Mouse (Mus musculus): ENCODE data around the gene Olfr978. TPM values are rescaled to one million over a fixed set of nuclear protein-coding genes. Genes with fewer than 3 reads are reported as not detected.
"Not testable (repeated sequence)": the region's sequence is repeated elsewhere in the genome, so short reads cannot be mapped to it uniquely, and the experiment has no call there.

Olfr978 gene
- total RNA-seq (2014; rRNA removed) (not detected in 2 replicates), polyA plus RNA-seq (2015; fragmentation: Nextera tagmentation; extraction: Ambion mirVana) (not detected in 2 replicates)

GRCm38 (mm10) chr9:39991813-39992212 lies at the start of gene Olfr978:
Gene Olfr978 (plus strand): TSS chr9:39992113.
- H3K9me3 ChIP-seq (ENCODE audit: low read length) = no peaks in the 10 kb centered on the region
- DNase-seq = no peak
- H3K27me3 ChIP-seq (ENCODE audit: insufficient read depth, low read length) = no peaks in the 10 kb centered on the region
- H3K9ac ChIP-seq = no peak within 1 kb of the TSS
- TF ChIP-seq CTCF (IDR thresholded peaks at IDR 0.05; ENCODE audit: low read depth) = no peak
- H3K27ac ChIP-seq (ENCODE audit: low read depth, low read length) = no peak within 1 kb of the TSS
- H3K4me2 ChIP-seq (ENCODE audit: low read depth) = no peak within 1 kb of the TSS
- ATAC-seq = no peak
- no peaks in the 10 kb centered on the region for H3K36me3 ChIP-seq (ENCODE audit: insufficient read depth)
- no peak within 1 kb of the TSS for H3K4me3 ChIP-seq (ENCODE audit: low read depth, low read length)
- H3K4me1 ChIP-seq (ENCODE audit: insufficient read depth) = no peaks in the 10 kb centered on the region
- 90% methylated on average over 2 of the region's 2 CpGs for WGBS

GRCm38 (mm10) chr9:39951946-39952345 lies 40.0 kb upstream of the Olfr978 start, which contains the start of gene Olfr975:
Gene Olfr975 (minus strand): TSS chr9:39952046.
- H3K9ac ChIP-seq = no peak within 1 kb of the TSS
- H3K27me3 ChIP-seq (ENCODE audit: insufficient read depth, low read length) = no peaks in the 10 kb centered on the region
- no peaks in the 10 kb centered on the region for H3K4me1 ChIP-seq (ENCODE audit: insufficient read depth)
- H3K36me3 ChIP-seq (ENCODE audit: insufficient read depth) = no peaks in the 10 kb centered on the region
- H3K9me3 ChIP-seq (ENCODE audit: low read length) = no peaks in the 10 kb centered on the region
- H3K4me2 ChIP-seq (ENCODE audit: low read depth) = no peak within 1 kb of the TSS
- H3K4me3 ChIP-seq (ENCODE audit: low read depth, low read length) = no peak within 1 kb of the TSS
- no peak for DNase-seq
- TF ChIP-seq CTCF (IDR thresholded peaks at IDR 0.05; ENCODE audit: low read depth) = no peak
- no peak within 1 kb of the TSS for H3K27ac ChIP-seq (ENCODE audit: low read depth, low read length)
- ATAC-seq = no peak
- 73% methylated on average over 1 of the region's 1 CpGs for WGBS

- ATAC-seq; DNase-seq; H3K27ac ChIP-seq (ENCODE audit: low read depth, low read length); H3K9ac ChIP-seq; H3K9me3 ChIP-seq (ENCODE audit: low read length); H3K4me2 ChIP-seq (ENCODE audit: low read depth); H3K36me3 ChIP-seq (ENCODE audit: insufficient read depth); H3K4me3 ChIP-seq (ENCODE audit: low read depth, low read length); H3K4me1 ChIP-seq (ENCODE audit: insufficient read depth); H3K27me3 ChIP-seq (ENCODE audit: insufficient read depth, low read length): not testable (repeated sequence)
- 88% methylated on average over 7 of the region's 9 CpGs for WGBS
Measured at GRCm38 (mm10) chr9:39961033-39961432, 30.9 kb upstream of the Olfr978 start, which contains the start of gene Olfr976. Gene Olfr976 (minus strand): TSS chr9:39961133.

DNA sequence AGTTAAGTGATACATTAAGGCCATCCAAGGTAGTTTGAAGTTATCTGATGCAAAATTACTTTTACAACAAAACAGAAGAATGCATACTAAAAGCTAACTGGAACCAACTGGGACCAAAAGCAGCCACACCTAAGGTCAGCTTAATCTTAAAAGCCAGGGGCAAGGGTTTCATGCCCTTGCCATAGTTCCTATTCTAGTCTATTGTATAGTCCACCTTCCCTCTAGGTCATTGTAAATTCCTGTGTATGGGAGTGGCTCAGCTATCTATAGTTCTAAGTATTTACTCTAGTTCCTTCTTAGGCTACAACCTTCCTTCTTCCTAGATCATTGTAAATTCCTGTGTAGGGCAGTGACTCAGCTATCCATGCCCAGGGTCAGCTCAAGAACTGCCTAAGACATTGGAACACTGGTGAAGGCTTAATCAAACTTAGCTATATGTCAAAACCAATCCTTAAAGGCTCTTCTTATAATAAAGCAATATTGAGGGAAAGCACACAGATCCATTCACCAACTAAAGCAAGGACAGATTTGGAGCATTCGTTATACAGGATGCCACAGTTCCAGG lies 15.2 kb upstream of the Olfr978 start:
- not testable (repeated sequence) for H3K36me3 ChIP-seq (ENCODE audit: insufficient read depth); ATAC-seq; H3K9ac ChIP-seq; DNase-seq; H3K4me3 ChIP-seq (ENCODE audit: low read depth, low read length); H3K27ac ChIP-seq (ENCODE audit: low read depth, low read length); H3K27me3 ChIP-seq (ENCODE audit: insufficient read depth, low read length); H3K4me1 ChIP-seq (ENCODE audit: insufficient read depth); H3K9me3 ChIP-seq (ENCODE audit: low read length); H3K4me2 ChIP-seq (ENCODE audit: low read depth)
- WGBS = 75% methylated on average over 1 of the region's 1 CpGs

- no peak within 1 kb of the TSS for H3K9ac ChIP-seq
- TF ChIP-seq CTCF (IDR thresholded peaks at IDR 0.05; ENCODE audit: low read depth) = no peak
- WGBS = 100% methylated on average over 1 of the region's 1 CpGs
- H3K4me1 ChIP-seq (ENCODE audit: insufficient read depth) = no peaks in the 10 kb centered on the region
- no peak for ATAC-seq
- no peak within 1 kb of the TSS for H3K4me3 ChIP-seq (ENCODE audit: low read depth, low read length)
- DNase-seq = no peak
- H3K9me3 ChIP-seq (ENCODE audit: low read length) = no peaks in the 10 kb centered on the region
- H3K36me3 ChIP-seq (ENCODE audit: insufficient read depth) = no peaks in the 10 kb centered on the region
- no peak within 1 kb of the TSS for H3K27ac ChIP-seq (ENCODE audit: low read depth, low read length)
- H3K27me3 ChIP-seq (ENCODE audit: insufficient read depth, low read length) = no peaks in the 10 kb centered on the region
- no peak within 1 kb of the TSS for H3K4me2 ChIP-seq (ENCODE audit: low read depth)
Measured at GRCm38 (mm10) chr9:40003365-40003764, 11.5 kb downstream of the Olfr978 start, which contains the start of gene Olfr979. Gene Olfr979 (minus strand): TSS chr9:40003465.

DNA sequence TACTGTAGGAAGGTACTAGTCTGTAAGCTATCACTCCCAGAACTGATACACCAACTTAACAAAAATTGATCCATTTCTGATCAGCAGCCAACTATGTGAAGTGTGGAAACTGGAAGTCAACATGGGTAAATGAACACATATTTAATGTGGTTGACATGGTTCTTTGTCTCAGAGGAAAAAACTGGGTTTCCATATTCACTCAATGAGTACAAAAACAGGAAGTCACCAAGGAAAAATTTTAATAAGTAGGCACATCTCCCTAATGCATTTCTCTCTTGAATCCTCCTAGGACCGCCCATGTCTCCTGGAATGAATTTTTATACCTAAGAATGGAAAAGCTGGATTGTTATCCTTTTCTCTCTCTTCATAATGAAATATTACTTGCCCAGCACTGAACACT lies 17.6 kb downstream of the Olfr978 start, which contains the start of gene Olfr980:
Olfr980 (minus strand) TSS at position 101 of the 400 bp plus-strand sequence.
- Histone ChIP-seq H3K9me3 (ENCODE audit: low read length) (no peaks in the 10 kb centered on the region), H3K27me3 (ENCODE audit: insufficient read depth, low read length) (no peaks in the 10 kb centered on the region), H3K9ac (no peak within 1 kb of the TSS), H3K27ac (ENCODE audit: low read depth, low read length) (no peak within 1 kb of the TSS), H3K36me3 (ENCODE audit: insufficient read depth) (no peaks in the 10 kb centered on the region), H3K4me2 (ENCODE audit: low read depth) (no peak within 1 kb of the TSS), H3K4me1 (ENCODE audit: insufficient read depth) (no peaks in the 10 kb centered on the region), H3K4me3 (ENCODE audit: low read depth, low read length) (no peak within 1 kb of the TSS)
- ATAC-seq (no peak), DNase-seq (no peak)
- whole genome bisulfite sequencing = 80% methylated on average over 1 of the region's 1 CpGs
- no peak for TF ChIP-seq CTCF (IDR thresholded peaks at IDR 0.05; ENCODE audit: low read depth)

DNA sequence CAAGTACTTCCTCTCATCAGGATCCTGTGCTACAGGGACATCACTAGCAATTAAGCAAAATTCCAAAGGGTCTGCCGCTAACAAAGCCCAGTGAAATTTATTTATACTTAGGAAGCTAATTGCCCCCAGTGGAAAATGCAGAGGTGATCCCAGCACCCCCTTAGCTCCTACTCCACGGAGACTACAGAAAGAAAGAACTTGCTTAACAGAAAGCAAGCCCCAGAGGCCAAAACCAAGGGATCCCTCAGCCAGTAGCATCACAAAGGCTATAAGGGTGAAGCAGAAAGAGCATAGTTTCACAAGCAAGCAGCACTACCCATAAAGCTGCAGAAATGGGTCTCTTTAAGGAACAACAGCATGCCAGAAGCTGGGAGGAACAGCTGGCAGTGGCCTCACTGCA lies 29.3 kb downstream of the Olfr978 start, which contains the start of gene Olfr981:
Olfr981 (plus strand) TSS at position 301 of the 400 bp plus-strand sequence.
- ATAC-seq = no peak
- 45% methylated on average over 2 of the region's 2 CpGs for WGBS

More for the DNA sequence above, 29.3 kb downstream of the Olfr978 start, which contains the start of gene Olfr981:
- Histone ChIP-seq H3K27ac (ENCODE audit: low read depth, low read length) (no peak within 1 kb of the TSS), H3K4me3 (ENCODE audit: low read depth, low read length) (no peak within 1 kb of the TSS), H3K9me3 (ENCODE audit: low read length) (no peaks in the 10 kb centered on the region), H3K27me3 (ENCODE audit: insufficient read depth, low read length) (no peaks in the 10 kb centered on the region), H3K4me2 (ENCODE audit: low read depth) (no peak within 1 kb of the TSS), H3K36me3 (ENCODE audit: insufficient read depth) (no peaks in the 10 kb centered on the region), H3K9ac (no peak within 1 kb of the TSS), H3K4me1 (ENCODE audit: insufficient read depth) (no peaks in the 10 kb centered on the region)
- no peak for TF ChIP-seq CTCF (IDR thresholded peaks at IDR 0.05; ENCODE audit: low read depth)
- no peak for DNase-seq

Other genes starting within 250 kb of the Olfr978 start
- gene Olfr967, start 245.9 kb upstream of the Olfr978 start, total RNA-seq (2014; rRNA removed) = not detected in 2 replicates
- gene Olfr967, start 245.9 kb upstream of the Olfr978 start, polyA plus RNA-seq (2015; fragmentation: Nextera tagmentation; extraction: Ambion mirVana) = not detected in 2 replicates
- not detected in 2 replicates for gene Olfr968, start 208.9 kb upstream of the Olfr978 start, total RNA-seq (2014; rRNA removed)
- not detected in 2 replicates for gene Olfr968, start 208.9 kb upstream of the Olfr978 start, polyA plus RNA-seq (2015; fragmentation: Nextera tagmentation; extraction: Ambion mirVana)
- not detected in 2 replicates for gene Olfr969, start 201.2 kb upstream of the Olfr978 start, total RNA-seq (2014; rRNA removed)
- not detected in 2 replicates for gene Olfr969, start 201.2 kb upstream of the Olfr978 start, polyA plus RNA-seq (2015; fragmentation: Nextera tagmentation; extraction: Ambion mirVana)
- not detected in 2 replicates for gene Olfr970, start 183.3 kb upstream of the Olfr978 start, total RNA-seq (2014; rRNA removed)
- not detected in 2 replicates for gene Olfr970, start 183.3 kb upstream of the Olfr978 start, polyA plus RNA-seq (2015; fragmentation: Nextera tagmentation; extraction: Ambion mirVana)
- gene Olfr971, start 155.2 kb upstream of the Olfr978 start, total RNA-seq (2014; rRNA removed) = not detected in 2 replicates
- gene Olfr971, start 155.2 kb upstream of the Olfr978 start, polyA plus RNA-seq (2015; fragmentation: Nextera tagmentation; extraction: Ambion mirVana) = not detected in 2 replicates
- gene Olfr972, start 125.7 kb upstream of the Olfr978 start, total RNA-seq (2014; rRNA removed) = not detected in 2 replicates
- not detected in 2 replicates for gene Olfr972, start 125.7 kb upstream of the Olfr978 start, polyA plus RNA-seq (2015; fragmentation: Nextera tagmentation; extraction: Ambion mirVana)
- gene Olfr229, start 84.8 kb upstream of the Olfr978 start, total RNA-seq (2014; rRNA removed) = not detected in 2 replicates
- not detected in 2 replicates for gene Olfr229, start 84.8 kb upstream of the Olfr978 start, polyA plus RNA-seq (2015; fragmentation: Nextera tagmentation; extraction: Ambion mirVana)
- gene Olfr974, start 54.6 kb upstream of the Olfr978 start, total RNA-seq (2014; rRNA removed) = not detected in 2 replicates
- gene Olfr974, start 54.6 kb upstream of the Olfr978 start, polyA plus RNA-seq (2015; fragmentation: Nextera tagmentation; extraction: Ambion mirVana) = not detected in 2 replicates
- 0.15 TPM in 1 of 2 replicates, not detected in the other for gene Olfr975, start 40.1 kb upstream of the Olfr978 start, total RNA-seq (2014; rRNA removed)
- gene Olfr975, start 40.1 kb upstream of the Olfr978 start, polyA plus RNA-seq (2015; fragmentation: Nextera tagmentation; extraction: Ambion mirVana) = not detected in 2 replicates
- gene Olfr976, start 31.0 kb upstream of the Olfr978 start, total RNA-seq (2014; rRNA removed) = not detected in 2 replicates
- gene Olfr976, start 31.0 kb upstream of the Olfr978 start, polyA plus RNA-seq (2015; fragmentation: Nextera tagmentation; extraction: Ambion mirVana) = not detected in 2 replicates
- not detected in 2 replicates for gene Olfr979, start 11.4 kb downstream of the Olfr978 start, total RNA-seq (2014; rRNA removed)
- not detected in 2 replicates for gene Olfr979, start 11.4 kb downstream of the Olfr978 start, polyA plus RNA-seq (2015; fragmentation: Nextera tagmentation; extraction: Ambion mirVana)
- not detected in 2 replicates for gene Olfr980, start 17.5 kb downstream of the Olfr978 start, total RNA-seq (2014; rRNA removed)
- gene Olfr980, start 17.5 kb downstream of the Olfr978 start, polyA plus RNA-seq (2015; fragmentation: Nextera tagmentation; extraction: Ambion mirVana) = not detected in 2 replicates
- not detected in 2 replicates for gene Olfr981, start 29.4 kb downstream of the Olfr978 start, total RNA-seq (2014; rRNA removed)
- not detected in 2 replicates for gene Olfr981, start 29.4 kb downstream of the Olfr978 start, polyA plus RNA-seq (2015; fragmentation: Nextera tagmentation; extraction: Ambion mirVana)
- not detected in 2 replicates for gene Olfr982, start 81.7 kb downstream of the Olfr978 start, total RNA-seq (2014; rRNA removed)
- not detected in 2 replicates for gene Olfr982, start 81.7 kb downstream of the Olfr978 start, polyA plus RNA-seq (2015; fragmentation: Nextera tagmentation; extraction: Ambion mirVana)
- not detected in 2 replicates for gene Olfr983, start 101.5 kb downstream of the Olfr978 start, total RNA-seq (2014; rRNA removed)
- not detected in 2 replicates for gene Olfr983, start 101.5 kb downstream of the Olfr978 start, polyA plus RNA-seq (2015; fragmentation: Nextera tagmentation; extraction: Ambion mirVana)
- not detected in 2 replicates for gene Olfr984, start 122.1 kb downstream of the Olfr978 start, total RNA-seq (2014; rRNA removed)
- gene Olfr984, start 122.1 kb downstream of the Olfr978 start, polyA plus RNA-seq (2015; fragmentation: Nextera tagmentation; extraction: Ambion mirVana) = not detected in 2 replicates
- not detected in 2 replicates for gene Olfr985, start 138.1 kb downstream of the Olfr978 start, total RNA-seq (2014; rRNA removed)
- not detected in 2 replicates for gene Olfr985, start 138.1 kb downstream of the Olfr978 start, polyA plus RNA-seq (2015; fragmentation: Nextera tagmentation; extraction: Ambion mirVana)
- not detected in 2 replicates for gene Tmem225, start 156.0 kb downstream of the Olfr978 start, total RNA-seq (2014; rRNA removed)
- not detected in 2 replicates for gene Tmem225, start 156.0 kb downstream of the Olfr978 start, polyA plus RNA-seq (2015; fragmentation: Nextera tagmentation; extraction: Ambion mirVana)
- gene Olfr986, start 188.8 kb downstream of the Olfr978 start, total RNA-seq (2014; rRNA removed) = not detected in 2 replicates
- gene Olfr986, start 188.8 kb downstream of the Olfr978 start, polyA plus RNA-seq (2015; fragmentation: Nextera tagmentation; extraction: Ambion mirVana) = not detected in 2 replicates
- 9.3 and 9.8 TPM in 2 replicates for gene Zfp202, start 200.2 kb downstream of the Olfr978 start, total RNA-seq (2014; rRNA removed)
- gene Zfp202, start 200.2 kb downstream of the Olfr978 start, polyA plus RNA-seq (2015; fragmentation: Nextera tagmentation; extraction: Ambion mirVana) = 3.7 and 6.6 TPM in 2 replicates